Mouse (Mus musculus): ENCODE measurements around the gene Frmd4a. TPM values are rescaled to one million over a fixed set of nuclear protein-coding genes. Genes with fewer than 3 reads are reported as not detected.
"Not testable (repeated sequence)": the region's sequence is repeated elsewhere in the genome, so short reads cannot be mapped to it uniquely, and the experiment has no call there.

Gene Frmd4a
- polyA plus RNA-seq, 1 experiment from 2014 or later, result 28.8 TPM

DNA sequence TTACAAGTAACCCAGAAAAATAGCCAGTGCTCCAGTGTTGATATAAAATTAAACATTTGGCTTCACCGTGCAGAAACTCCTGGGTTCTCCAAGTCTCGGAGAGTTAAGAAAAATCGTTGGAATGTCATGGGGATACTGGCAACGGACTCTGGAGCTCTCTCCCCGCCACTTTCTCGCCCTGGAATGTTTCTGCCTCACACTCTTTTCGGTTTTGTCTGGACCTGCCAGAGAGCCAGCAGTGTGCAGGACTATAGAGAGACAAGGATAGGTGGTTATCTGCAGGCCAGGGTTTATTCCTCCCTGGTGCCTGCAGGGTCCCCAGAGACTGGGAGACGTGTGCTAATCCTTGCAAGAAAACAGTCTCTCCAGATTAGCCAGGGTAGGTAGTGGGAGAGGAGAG is 314.9 kb downstream of the Frmd4a start:
- H3K36me3 ChIP-seq (ENCODE audit: control insufficient read depth, insufficient read depth, low read length), result no peaks in the 10 kb centered on the region
- peaks cover 23% of the 10 kb centered on the region for H3K4me1 ChIP-seq (ENCODE audit: control insufficient read depth, insufficient read depth, low read length)
- 27% methylated on average over 8 of the region's 8 CpGs for WGBS (ENCODE audit: insufficient replicate concordance)
- ATAC-seq (replicated peaks; ENCODE audit: insufficient number of reproducible peaks, low FRiP score, low TSS enrichment), result no peak
- no peak overlapping the region for H3K4me3 ChIP-seq (ENCODE audit: low read depth, low read length)
- no peak overlapping the region for H3K9ac ChIP-seq (ENCODE audit: low read depth, low read length)
- no peak overlapping the region for H3K4me2 ChIP-seq
- no peak overlapping the region for H3K27ac ChIP-seq (ENCODE audit: low read depth, low read length)
- no peaks in the 10 kb centered on the region for H3K27me3 ChIP-seq (ENCODE audit: control insufficient read depth, insufficient read depth, low read length)
- no peaks in the 10 kb centered on the region for H3K9me3 ChIP-seq (replicated peaks; ENCODE audit: control insufficient read depth, low read length)

DNA sequence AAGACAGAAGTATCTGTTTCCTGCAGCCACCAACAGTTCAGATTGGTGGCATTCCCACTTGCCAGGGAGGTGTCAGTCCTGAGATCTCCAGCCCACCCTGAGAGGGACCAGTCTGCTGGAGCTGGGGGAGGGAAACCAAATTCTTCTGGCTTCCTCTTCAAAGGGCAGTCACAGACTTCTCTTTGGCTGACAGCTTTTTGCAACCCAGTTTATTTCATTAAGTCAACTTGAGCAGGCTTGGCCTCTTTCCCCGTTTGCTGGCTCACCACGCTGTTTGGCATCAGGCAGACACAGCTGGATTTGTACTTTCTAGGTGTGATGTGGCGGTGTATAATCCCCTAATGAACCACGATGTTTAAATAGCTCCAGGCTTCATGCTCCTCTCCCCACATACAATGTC is 316.7 kb downstream of the Frmd4a start:
- no peak overlapping the region for H3K9ac ChIP-seq (ENCODE audit: low read depth, low read length)
- peaks cover 26% of the 10 kb centered on the region for H3K4me1 ChIP-seq (ENCODE audit: control insufficient read depth, insufficient read depth, low read length)
- no peaks in the 10 kb centered on the region for H3K9me3 ChIP-seq (replicated peaks; ENCODE audit: control insufficient read depth, low read length)
- no peak for ATAC-seq (replicated peaks; ENCODE audit: insufficient number of reproducible peaks, low FRiP score, low TSS enrichment)
- 23% methylated on average over 4 of the region's 4 CpGs for WGBS (ENCODE audit: insufficient replicate concordance)
- no peak overlapping the region for H3K27ac ChIP-seq (ENCODE audit: low read depth, low read length)
- no peak overlapping the region for H3K4me3 ChIP-seq (ENCODE audit: low read depth, low read length)
- H3K36me3 ChIP-seq (ENCODE audit: control insufficient read depth, insufficient read depth, low read length), result no peaks in the 10 kb centered on the region
- H3K4me2 ChIP-seq, result no peak overlapping the region
- H3K27me3 ChIP-seq (ENCODE audit: control insufficient read depth, insufficient read depth, low read length), result no peaks in the 10 kb centered on the region

DNA sequence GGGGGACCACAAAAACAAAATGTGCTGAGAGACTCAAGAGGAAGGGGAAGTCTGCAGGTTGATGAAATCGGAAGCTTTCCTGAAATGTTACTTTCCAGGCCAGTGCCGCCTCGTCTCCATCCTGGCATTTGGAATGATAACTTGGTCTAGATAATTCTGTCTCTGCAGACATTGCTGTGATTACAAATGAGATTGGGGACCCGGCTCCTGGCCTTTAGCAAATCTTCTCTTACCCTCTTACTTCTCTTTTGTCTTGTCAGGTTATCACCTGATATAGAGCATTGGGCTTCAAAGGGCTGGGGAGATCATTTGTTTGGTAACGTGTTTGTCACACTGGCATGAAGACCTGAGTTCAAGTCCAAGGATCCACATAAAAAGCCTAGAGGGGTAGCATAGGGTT is 317.4 kb downstream of the Frmd4a start:
- H3K4me2 ChIP-seq, result no peak overlapping the region
- WGBS (ENCODE audit: insufficient replicate concordance), result 35% methylated on average over 5 of the region's 5 CpGs
- no peaks in the 10 kb centered on the region for H3K9me3 ChIP-seq (replicated peaks; ENCODE audit: control insufficient read depth, low read length)
- no peak overlapping the region for H3K9ac ChIP-seq (ENCODE audit: low read depth, low read length)
- peaks cover 31% of the 10 kb centered on the region for H3K4me1 ChIP-seq (ENCODE audit: control insufficient read depth, insufficient read depth, low read length)
- no peaks in the 10 kb centered on the region for H3K27me3 ChIP-seq (ENCODE audit: control insufficient read depth, insufficient read depth, low read length)
- no peak overlapping the region for H3K4me3 ChIP-seq (ENCODE audit: low read depth, low read length)
- no peak for ATAC-seq (replicated peaks; ENCODE audit: insufficient number of reproducible peaks, low FRiP score, low TSS enrichment)
- no peaks in the 10 kb centered on the region for H3K36me3 ChIP-seq (ENCODE audit: control insufficient read depth, insufficient read depth, low read length)
- no peak overlapping the region for H3K27ac ChIP-seq (ENCODE audit: low read depth, low read length)

DNA sequence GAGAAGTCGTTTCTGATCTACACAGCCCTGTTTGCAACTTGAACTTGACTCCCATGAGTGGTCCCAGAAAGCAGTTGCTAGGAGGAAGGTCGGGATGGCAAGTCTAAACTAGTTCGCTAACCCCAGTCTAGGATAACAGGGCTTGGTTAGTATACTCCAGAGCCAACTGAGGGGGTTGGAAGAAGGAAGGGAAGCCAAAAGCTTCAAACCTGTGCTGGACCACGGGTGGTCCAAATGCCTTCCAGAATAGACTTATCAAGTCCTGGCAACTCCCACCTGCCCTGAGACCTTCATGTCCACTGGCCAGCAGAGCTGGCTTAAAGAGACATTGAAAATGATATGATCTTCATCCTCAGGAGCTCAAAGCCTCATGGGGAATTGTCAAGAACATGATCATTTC is 318.4 kb downstream of the Frmd4a start:
- H3K4me3 ChIP-seq (ENCODE audit: low read depth, low read length), result no peak overlapping the region
- H3K27me3 ChIP-seq (ENCODE audit: control insufficient read depth, insufficient read depth, low read length), result no peaks in the 10 kb centered on the region
- 63% methylated on average over 4 of the region's 4 CpGs for WGBS (ENCODE audit: insufficient replicate concordance)
- H3K9me3 ChIP-seq (replicated peaks; ENCODE audit: control insufficient read depth, low read length), result no peaks in the 10 kb centered on the region
- no peak overlapping the region for H3K9ac ChIP-seq (ENCODE audit: low read depth, low read length)
- no peak overlapping the region for H3K4me2 ChIP-seq
- H3K4me1 ChIP-seq (ENCODE audit: control insufficient read depth, insufficient read depth, low read length), result peaks cover 31% of the 10 kb centered on the region
- H3K36me3 ChIP-seq (ENCODE audit: control insufficient read depth, insufficient read depth, low read length), result no peaks in the 10 kb centered on the region
- no peak for ATAC-seq (replicated peaks; ENCODE audit: insufficient number of reproducible peaks, low FRiP score, low TSS enrichment)
- no peak overlapping the region for H3K27ac ChIP-seq (ENCODE audit: low read depth, low read length)

DNA sequence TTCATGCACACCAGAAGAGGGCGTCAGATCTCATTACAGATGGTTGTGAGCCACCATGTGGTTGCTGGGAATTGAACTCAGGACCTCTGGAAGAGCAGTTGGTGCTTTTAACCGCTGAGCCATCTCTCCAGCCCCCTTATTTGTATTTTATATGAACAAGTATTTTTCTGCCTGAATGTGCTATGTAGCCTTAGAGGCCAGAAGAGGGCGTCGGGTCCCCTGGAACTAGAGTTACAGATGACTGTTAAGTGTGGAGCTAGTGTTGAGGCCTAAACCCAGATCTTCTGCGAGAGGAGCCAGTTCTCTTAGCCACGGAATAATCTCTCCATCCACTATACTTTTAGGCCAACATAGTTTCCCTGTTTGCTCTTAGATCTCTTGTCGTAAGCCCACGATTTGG is 320.8 kb downstream of the Frmd4a start:
- H3K9me3 ChIP-seq (replicated peaks; ENCODE audit: control insufficient read depth, low read length); H3K4me3 ChIP-seq (ENCODE audit: low read depth, low read length); H3K27ac ChIP-seq (ENCODE audit: low read depth, low read length); ATAC-seq (replicated peaks; ENCODE audit: insufficient number of reproducible peaks, low FRiP score, low TSS enrichment); H3K4me2 ChIP-seq; H3K27me3 ChIP-seq (ENCODE audit: control insufficient read depth, insufficient read depth, low read length); H3K9ac ChIP-seq (ENCODE audit: low read depth, low read length); H3K36me3 ChIP-seq (ENCODE audit: control insufficient read depth, insufficient read depth, low read length): not testable (repeated sequence)
- 38% methylated on average over 8 of the region's 8 CpGs for WGBS (ENCODE audit: insufficient replicate concordance)
- peaks cover 23% of the 10 kb centered on the region for H3K4me1 ChIP-seq (ENCODE audit: control insufficient read depth, insufficient read depth, low read length)

DNA sequence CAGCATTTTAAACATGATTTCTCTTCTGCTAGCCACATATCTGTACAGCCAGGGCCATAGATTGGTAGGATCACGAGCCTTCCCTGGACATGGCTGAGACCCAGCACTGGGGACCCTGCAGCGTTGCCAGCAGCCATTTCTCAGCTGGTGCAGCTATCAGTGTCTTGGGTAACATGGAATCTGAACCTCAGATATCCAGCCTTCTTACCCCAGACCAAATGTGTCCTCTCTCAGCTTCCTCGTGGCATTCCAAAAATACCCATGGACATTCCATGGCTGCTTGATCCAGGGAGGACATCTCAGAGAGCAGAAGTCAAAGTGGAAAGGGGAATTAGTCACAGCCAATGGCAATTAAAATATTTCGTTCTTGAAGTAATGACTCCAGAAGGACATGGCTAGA is 321.6 kb downstream of the Frmd4a start:
- H3K27me3 ChIP-seq (ENCODE audit: control insufficient read depth, insufficient read depth, low read length), result no peaks in the 10 kb centered on the region
- no peaks in the 10 kb centered on the region for H3K9me3 ChIP-seq (replicated peaks; ENCODE audit: control insufficient read depth, low read length)
- H3K27ac ChIP-seq (ENCODE audit: low read depth, low read length), result peak overlapping the region; percentile 37; the same call in 1 of the 2 replicates
- H3K4me2 ChIP-seq, result no peak overlapping the region
- no peaks in the 10 kb centered on the region for H3K36me3 ChIP-seq (ENCODE audit: control insufficient read depth, insufficient read depth, low read length)
- peaks cover 18% of the 10 kb centered on the region for H3K4me1 ChIP-seq (ENCODE audit: control insufficient read depth, insufficient read depth, low read length)
- WGBS (ENCODE audit: insufficient replicate concordance), result 33% methylated on average over 4 of the region's 4 CpGs
- H3K4me3 ChIP-seq (ENCODE audit: low read depth, low read length), result no peak overlapping the region
- ATAC-seq (replicated peaks; ENCODE audit: insufficient number of reproducible peaks, low FRiP score, low TSS enrichment), result no peak
- no peak overlapping the region for H3K9ac ChIP-seq (ENCODE audit: low read depth, low read length)

DNA sequence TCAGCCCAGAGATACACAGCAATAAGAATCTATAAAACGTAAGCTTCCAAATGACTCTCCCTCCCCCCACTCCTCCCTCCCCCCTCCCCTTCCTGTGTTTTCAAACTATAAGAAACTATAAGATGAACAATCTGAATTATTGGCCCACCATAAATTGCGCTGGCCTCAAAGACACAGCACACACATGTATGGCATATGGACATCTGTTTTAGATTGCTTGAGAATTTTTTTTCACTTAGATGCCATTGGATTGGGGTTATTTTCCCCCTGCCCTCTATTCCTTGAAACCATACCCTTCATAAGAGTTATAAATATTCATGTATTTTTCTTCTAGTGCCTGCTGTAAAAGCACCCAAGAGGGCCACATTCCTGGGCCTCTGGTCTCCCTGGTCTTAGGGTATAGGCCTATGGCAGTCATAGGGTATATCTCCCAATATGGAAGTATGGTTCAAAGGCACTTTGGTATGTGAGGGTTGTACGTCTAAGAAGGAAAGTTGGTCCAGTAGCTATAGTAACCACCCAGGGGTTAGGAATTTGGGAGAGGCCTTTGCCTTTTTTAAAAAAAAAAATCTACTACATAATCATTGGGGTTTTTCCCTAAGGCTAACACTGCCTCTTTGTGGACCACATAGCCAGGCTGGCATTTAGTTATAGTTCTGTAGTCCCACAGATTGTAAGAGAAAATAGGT is 322.2 kb downstream of the Frmd4a start:
- Histone ChIP-seq H3K27me3 (ENCODE audit: control insufficient read depth, insufficient read depth, low read length) (no peaks in the 10 kb centered on the region), H3K4me3 (ENCODE audit: low read depth, low read length) (no peak overlapping the region), H3K4me2 (no peak overlapping the region), H3K36me3 (ENCODE audit: control insufficient read depth, insufficient read depth, low read length) (no peaks in the 10 kb centered on the region), H3K4me1 (ENCODE audit: control insufficient read depth, insufficient read depth, low read length) (peaks cover 13% of the 10 kb centered on the region), H3K9ac (ENCODE audit: low read depth, low read length) (no peak overlapping the region), H3K9me3 (replicated peaks; ENCODE audit: control insufficient read depth, low read length) (no peaks in the 10 kb centered on the region), H3K27ac (ENCODE audit: low read depth, low read length) (no peak overlapping the region)
- 66% methylated on average over 3 of the region's 3 CpGs for WGBS (ENCODE audit: insufficient replicate concordance)
- no peak for ATAC-seq (replicated peaks; ENCODE audit: insufficient number of reproducible peaks, low FRiP score, low TSS enrichment)

DNA sequence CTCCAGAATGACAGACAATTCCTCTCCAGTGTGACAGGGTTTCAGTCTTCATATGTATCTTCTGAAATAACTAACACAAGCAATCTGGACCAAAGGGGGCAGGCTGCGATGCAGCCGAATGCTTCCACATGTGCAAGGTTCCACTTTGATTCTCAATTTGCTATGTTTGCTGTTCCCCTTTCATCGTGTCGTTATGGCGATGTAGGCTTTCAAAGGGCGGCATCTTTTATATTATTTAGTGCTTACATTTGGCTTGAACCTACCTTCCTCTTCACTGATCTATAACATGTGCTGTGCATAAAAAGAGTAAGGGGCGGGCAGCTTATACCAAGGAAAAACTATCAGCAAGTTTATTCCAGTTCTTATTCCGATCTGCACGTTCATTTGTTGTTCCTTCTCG is 322.9 kb downstream of the Frmd4a start:
- Histone ChIP-seq H3K27ac (ENCODE audit: low read depth, low read length) (no peak overlapping the region), H3K27me3 (ENCODE audit: control insufficient read depth, insufficient read depth, low read length) (no peaks in the 10 kb centered on the region), H3K9me3 (replicated peaks; ENCODE audit: control insufficient read depth, low read length) (no peaks in the 10 kb centered on the region), H3K4me2 (no peak overlapping the region), H3K4me1 (ENCODE audit: control insufficient read depth, insufficient read depth, low read length) (peaks cover 16% of the 10 kb centered on the region), H3K4me3 (ENCODE audit: low read depth, low read length) (no peak overlapping the region), H3K36me3 (ENCODE audit: control insufficient read depth, insufficient read depth, low read length) (no peaks in the 10 kb centered on the region), H3K9ac (ENCODE audit: low read depth, low read length) (no peak overlapping the region)
- WGBS (ENCODE audit: insufficient replicate concordance), result 78% methylated on average over 10 of the region's 10 CpGs
- ATAC-seq (replicated peaks; ENCODE audit: insufficient number of reproducible peaks, low FRiP score, low TSS enrichment), result no peak

DNA sequence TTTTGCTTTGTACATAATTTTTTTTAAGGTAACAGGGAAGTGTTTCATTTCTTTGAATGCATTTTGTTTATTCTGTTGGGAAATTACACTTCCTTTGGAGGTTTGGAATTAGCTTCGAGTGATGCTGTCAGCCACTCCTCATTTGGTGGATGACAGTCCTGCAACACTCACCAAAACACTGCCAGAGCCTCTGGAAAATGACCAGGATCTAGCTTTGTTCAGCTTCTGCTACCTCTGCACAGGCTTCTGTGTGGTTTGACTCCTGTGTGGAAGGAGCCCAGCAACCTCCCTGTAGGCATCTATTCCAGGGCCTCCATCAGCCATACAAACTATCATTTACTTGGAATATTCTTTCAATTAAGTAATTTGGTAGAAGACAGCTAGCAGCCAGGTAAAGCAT is 323.6 kb downstream of the Frmd4a start:
- WGBS (ENCODE audit: insufficient replicate concordance), result 61% methylated on average over 1 of the region's 1 CpGs
- no peak for ATAC-seq (replicated peaks; ENCODE audit: insufficient number of reproducible peaks, low FRiP score, low TSS enrichment)
- Histone ChIP-seq H3K4me1 (ENCODE audit: control insufficient read depth, insufficient read depth, low read length) (peaks cover 19% of the 10 kb centered on the region), H3K4me3 (ENCODE audit: low read depth, low read length) (no peak overlapping the region), H3K36me3 (ENCODE audit: control insufficient read depth, insufficient read depth, low read length) (no peaks in the 10 kb centered on the region), H3K27ac (ENCODE audit: low read depth, low read length) (no peak overlapping the region), H3K9ac (ENCODE audit: low read depth, low read length) (no peak overlapping the region), H3K27me3 (ENCODE audit: control insufficient read depth, insufficient read depth, low read length) (no peaks in the 10 kb centered on the region), H3K9me3 (replicated peaks; ENCODE audit: control insufficient read depth, low read length) (no peaks in the 10 kb centered on the region), H3K4me2 (no peak overlapping the region)
